Comparison of ENCODE assay signal across 16 mouse cellular contexts in the genomic region with DNA sequence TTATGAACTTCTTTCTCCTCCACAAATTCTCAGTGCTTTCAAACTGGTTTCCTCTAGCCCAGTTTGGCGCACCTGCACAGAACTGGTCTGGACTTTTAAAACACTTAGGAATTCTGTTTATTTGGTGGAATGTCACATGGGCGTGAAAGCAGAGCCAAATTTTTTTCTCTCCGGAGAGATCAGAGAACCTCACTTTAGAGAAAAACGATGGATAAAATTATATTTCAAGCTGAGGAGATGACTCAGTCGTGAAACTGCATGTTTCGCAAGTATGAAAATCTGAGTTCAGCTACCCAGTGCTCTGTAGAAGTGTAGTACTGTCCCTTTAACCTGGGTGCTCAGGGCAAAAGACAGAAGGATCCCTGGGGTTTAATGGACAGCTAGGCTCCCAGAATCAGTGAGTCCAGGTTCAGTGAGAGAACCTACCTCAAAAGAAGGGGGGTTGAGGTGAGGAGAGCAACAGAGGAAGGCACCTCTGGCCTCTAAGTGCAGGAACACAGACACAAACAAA. TPM values are rescaled to one million over a fixed set of nuclear protein-coding genes. Genes with fewer than 3 reads are reported as not detected.
DNase-seq lines count a peak whose midpoint lies in the region; ATAC-seq and TF ChIP-seq lines count a peak whose summit lies in the region.
"Had no signal": no experiment of that assay in that cellular context is flagged by ENCODE, and none has a peak within 500 bp of the region (broad histone marks: within the 10 kb centered on the region; RNA-seq: fewer than 3 reads in every experiment).

No protein-coding gene starts in this region.

- peak; percentile 18 for DNase-seq in gastrocnemius, postnatal 25 days
- no peak for DNase-seq in gastrocnemius, postnatal 36 days
- peak; percentile 81 for DNase-seq in 3T3-L1 (ENCODE audit: low read depth, low spot score)
- peak; percentile 43 for DNase-seq in brain, adult 2 months (ENCODE audit: low read depth, low spot score)
- DNase-seq in kidney, postnatal 0 days (ENCODE audit: low spot score), result peak; percentile 9
- no peak for DNase-seq in adrenal gland, postnatal 10 days
- DNase-seq in midbrain, postnatal 0 days (ENCODE audit: low spot score), result no peak
- DNase-seq: cerebellum, postnatal 36 days; heart, adult 18-20 months; heart, postnatal 10 days had no signal

- intact Hi-C loops in gastrocnemius, postnatal 36 days (cut with DNase I), result no loop called here

- no peaks in the 10 kb centered on the region for H3K9me3 ChIP-seq in kidney, postnatal 0 days (replicated peaks; ENCODE audit: low read length)
- H3K9me3 ChIP-seq in forebrain, embryonic 16.5 days (ENCODE audit: control insufficient read depth, low read length), result no peaks in the 10 kb centered on the region
- no peaks in the 10 kb centered on the region for H3K9me3 ChIP-seq in midbrain, postnatal 0 days (ENCODE audit: low read length)
- H3K9me3 ChIP-seq: midbrain, embryonic 13.5 days; neural tube, embryonic 12.5 days had no signal

- no peaks in the 10 kb centered on the region for H3K36me3 ChIP-seq in kidney, postnatal 0 days (ENCODE audit: insufficient read depth, low read length)
- no peaks in the 10 kb centered on the region for H3K36me3 ChIP-seq in forebrain, embryonic 16.5 days (ENCODE audit: control insufficient read depth, insufficient read depth)
- no peaks in the 10 kb centered on the region for H3K36me3 ChIP-seq in midbrain, postnatal 0 days (ENCODE audit: insufficient read depth, low read length)
- H3K36me3 ChIP-seq: midbrain, embryonic 13.5 days; neural tube, embryonic 12.5 days had no signal

- H3K27ac ChIP-seq in kidney, postnatal 0 days, result peak overlapping the region; percentile 71
- H3K27ac ChIP-seq in forebrain, embryonic 16.5 days (ENCODE audit: low read length), result no peak overlapping the region
- no peak overlapping the region for H3K27ac ChIP-seq in midbrain, postnatal 0 days (ENCODE audit: low read depth, low read length)
- H3K27ac ChIP-seq: midbrain, embryonic 13.5 days; neural tube, embryonic 12.5 days had no signal

- ATAC-seq in kidney, postnatal 0 days (replicated peaks; ENCODE audit: low FRiP score, low read depth), result no peak
- ATAC-seq in forebrain, embryonic 16.5 days, result no peak
- ATAC-seq in midbrain, postnatal 0 days (ENCODE audit: low FRiP score), result no peak
- ATAC-seq: activated CD4-positive, CD25-positive, alpha-beta regulatory T cell, adult 4 months; forebrain, embryonic 14.5 days; hindbrain, embryonic 16.5 days; midbrain, embryonic 13.5 days had no signal

- H3K4me3 ChIP-seq in kidney, postnatal 0 days (replicated peaks; ENCODE audit: low read depth, low read length), result 0 out of 2 replicates have a peak overlapping the region, but pooled peaks have one; percentile 11
- H3K4me3 ChIP-seq in forebrain, embryonic 16.5 days (replicated peaks; ENCODE audit: low read length), result no peak overlapping the region
- no peak overlapping the region for H3K4me3 ChIP-seq in midbrain, postnatal 0 days (ENCODE audit: low read depth, low read length)
- H3K4me3 ChIP-seq: midbrain, embryonic 13.5 days; neural tube, embryonic 12.5 days had no signal

- H3K9ac ChIP-seq in kidney, postnatal 0 days (ENCODE audit: low read depth, low read length), result no peak overlapping the region
- H3K9ac ChIP-seq in forebrain, embryonic 16.5 days (replicated peaks; ENCODE audit: low read depth, low read length), result no peak overlapping the region
- H3K9ac ChIP-seq in midbrain, postnatal 0 days (replicated peaks; ENCODE audit: low read length, poor library complexity, severe bottlenecking), result no peak overlapping the region
- H3K9ac ChIP-seq: midbrain, embryonic 13.5 days; neural tube, embryonic 12.5 days had no signal

- peak overlapping the region; percentile 90 for H3K4me2 ChIP-seq in kidney, postnatal 0 days (ENCODE audit: low read length)
- H3K4me2 ChIP-seq in forebrain, embryonic 16.5 days (ENCODE audit: low read length), result no peak overlapping the region
- H3K4me2 ChIP-seq in midbrain, postnatal 0 days (ENCODE audit: low read depth, low read length, poor library complexity, severe bottlenecking), result no peak overlapping the region
- H3K4me2 ChIP-seq: midbrain, embryonic 13.5 days; neural tube, embryonic 12.5 days had no signal

- WGBS in kidney, postnatal 0 days, result 77% methylated on average over 6 of the region's 6 CpGs
- 88% methylated on average over 6 of the region's 6 CpGs for WGBS in forebrain, embryonic 16.5 days
- WGBS in midbrain, postnatal 0 days, result 86% methylated on average over 6 of the region's 6 CpGs

- H3K27me3 ChIP-seq in kidney, postnatal 0 days (ENCODE audit: insufficient read depth, low read length), result no peaks in the 10 kb centered on the region
- no peaks in the 10 kb centered on the region for H3K27me3 ChIP-seq in forebrain, embryonic 16.5 days (replicated peaks; ENCODE audit: control insufficient read depth, insufficient read depth, low read length)
- H3K27me3 ChIP-seq in midbrain, postnatal 0 days (ENCODE audit: insufficient read depth, low read length), result no peaks in the 10 kb centered on the region
- H3K27me3 ChIP-seq: midbrain, embryonic 13.5 days; neural tube, embryonic 12.5 days had no signal

- no peak for TF ChIP-seq CTCF in kidney, postnatal 0 days (IDR thresholded peaks at IDR 0.05; ENCODE audit: low read depth)
- TF ChIP-seq CTCF in midbrain, postnatal 0 days (IDR thresholded peaks at IDR 0.05), result no peak

- 0 out of 2 replicates have a peak, but pooled peaks cover 6% of the 10 kb centered on the region for H3K4me1 ChIP-seq in kidney, postnatal 0 days (replicated peaks; ENCODE audit: insufficient read depth, low read length)
- H3K4me1 ChIP-seq in forebrain, embryonic 16.5 days (replicated peaks; ENCODE audit: control insufficient read depth, insufficient read depth, low read length), result peaks cover 13% of the 10 kb centered on the region
- peaks cover 2% of the 10 kb centered on the region; the same call in 1 of the 2 replicates for H3K4me1 ChIP-seq in midbrain, postnatal 0 days (ENCODE audit: insufficient read depth, low read length)

RNA-seq across cellular contexts. Expression of gene Atp6v1a, which starts 2.9 kb away (rescaled TPM):
- 10 to 100 TPM; 19.5 to 22.4 TPM for total RNA-seq in gastrocnemius, postnatal 25 days (2021)
- 10 to 100 TPM; 20.5 to 21.6 TPM for total RNA-seq in gastrocnemius, postnatal 36 days (2021)
- 131 and 136 TPM in 2 replicates for polyA plus RNA-seq in kidney, postnatal 0 days (2015; fragmentation: Nextera tagmentation; extraction: Ambion mirVana)
- polyA plus RNA-seq in forebrain, embryonic 16.5 days (2015; fragmentation: Nextera tagmentation; extraction: Ambion mirVana), result 120 and 122 TPM in 2 replicates
- 10 to 100 TPM; 91.4 to 92.3 TPM for total RNA-seq in adrenal gland, postnatal 10 days (2021)
- total RNA-seq in midbrain, postnatal 0 days (2014; rRNA removed), result 193 and 218 TPM in 2 replicates
- 194 and 204 TPM in 2 replicates for polyA plus RNA-seq in midbrain, postnatal 0 days (2015; fragmentation: Nextera tagmentation; extraction: Ambion mirVana)

RNA-seq across cellular contexts. Expression of gene Naa50, which starts 3.1 kb away (rescaled TPM):
- total RNA-seq in gastrocnemius, postnatal 25 days (2021), result 100 to 1,000 TPM; 138 to 160 TPM
- 100 to 1,000 TPM; 161 to 167 TPM for total RNA-seq in gastrocnemius, postnatal 36 days (2021)
- polyA plus RNA-seq in kidney, postnatal 0 days (2015; fragmentation: Nextera tagmentation; extraction: Ambion mirVana), result 72.8 and 80.3 TPM in 2 replicates
- polyA plus RNA-seq in forebrain, embryonic 16.5 days (2015; fragmentation: Nextera tagmentation; extraction: Ambion mirVana), result 80.5 and 90.1 TPM in 2 replicates
- total RNA-seq in adrenal gland, postnatal 10 days (2021), result 10 to 100 TPM; 82.8 to 85.7 TPM
- 15.3 and 22.1 TPM in 2 replicates for total RNA-seq in midbrain, postnatal 0 days (2014; rRNA removed)
- polyA plus RNA-seq in midbrain, postnatal 0 days (2015; fragmentation: Nextera tagmentation; extraction: Ambion mirVana), result 44.7 and 50.4 TPM in 2 replicates

RNA-seq across cellular contexts. Expression of gene Usf3, which starts 36.5 kb away (rescaled TPM):
- total RNA-seq in gastrocnemius, postnatal 25 days (2021), result 10 to 100 TPM; 24.3 to 36.1 TPM
- total RNA-seq in gastrocnemius, postnatal 36 days (2021), result 10 to 100 TPM; 33.2 to 35.6 TPM
- polyA plus RNA-seq in kidney, postnatal 0 days (2015; fragmentation: Nextera tagmentation; extraction: Ambion mirVana), result 2.6 and 2.7 TPM in 2 replicates
- polyA plus RNA-seq in forebrain, embryonic 16.5 days (2015; fragmentation: Nextera tagmentation; extraction: Ambion mirVana), result 3.3 and 4.0 TPM in 2 replicates
- total RNA-seq in adrenal gland, postnatal 10 days (2021), result 10 to 100 TPM; 19.7 to 24.1 TPM
- 12.0 and 14.1 TPM in 2 replicates for total RNA-seq in midbrain, postnatal 0 days (2014; rRNA removed)
- 1.4 and 1.5 TPM in 2 replicates for polyA plus RNA-seq in midbrain, postnatal 0 days (2015; fragmentation: Nextera tagmentation; extraction: Ambion mirVana)

Comparison
In these comparisons a context has a peak if more than half of its experiments do, and no peak if none do; other contexts are left out.
1. DNase-seq: peak in gastrocnemius, postnatal 25 days (single experiment), 3T3-L1 (single experiment), brain, adult 2 months (single experiment) and kidney, postnatal 0 days (single experiment); none in gastrocnemius, postnatal 36 days (0 of 2), adrenal gland, postnatal 10 days (single experiment) and midbrain, postnatal 0 days (single experiment).